Mouse (Mus musculus) CH12.LX (cell line): ENCODE measurements at regions not wholly inside any gene's neighbourhood (a gene's known extent, or its start where the extent isn't known, plus 50 kb on each side); places are given as distances from the start of the nearest gene placed in this dataset.

Source experiments
- DNase-seq: peaks from one replicate; pipeline ENCODE4 v3.0.0-alpha.2; 2013; ENCODE audit errors: extremely low read depth
- H3K27ac ChIP-seq: 2 replicates; pipeline ENCODE4 v1.5.1; 2012; ENCODE audit warnings: low read depth, mild to moderate bottlenecking, control low read depth, moderate library complexity; ENCODE audit not compliant: insufficient read depth
- H3K27me3 ChIP-seq: replicated peaks from 2 replicates; pipeline ENCODE3; 2012; ENCODE audit warnings: inconsistent platforms
- H3K36me3 ChIP-seq, 2 experiments: replicated peaks in 1 of 2; 2 replicates each; pipeline versions ENCODE3 to v1.6.1; 2012; ENCODE audit warnings: inconsistent platforms in 1 of 2, low read length in 1 of 2, mild to moderate bottlenecking in 1 of 2, mixed read lengths in 1 of 2, moderate library complexity in 1 of 2; ENCODE audit not compliant: control insufficient read depth in 1 of 2, insufficient read depth in 1 of 2
- H3K4me1 ChIP-seq, 2 experiments: 2 replicates each; pipeline ENCODE4 v1.6.1; 2012; ENCODE audit warnings: inconsistent platforms in 1 of 2, moderate library complexity in 1 of 2; ENCODE audit not compliant: insufficient read depth in 2 of 2, control insufficient read depth in 1 of 2
- H3K4me2 ChIP-seq: 2 replicates; pipeline ENCODE4 v1.6.1; 2012; ENCODE audit warnings: low read depth, mild to moderate bottlenecking, control low read depth; ENCODE audit not compliant: poor library complexity, insufficient read depth, severe bottlenecking
- H3K4me3 ChIP-seq, 3 experiments: fragments of 150-350 bp in 1 of 3; sonication (generic) in 1 of 3; replicated peaks in 1 of 3; 2 replicates each; pipeline versions ENCODE3 to v1.5.1; 2011 to 2012; ENCODE audit warnings: low read depth in 2 of 3, low read length in 2 of 3, mild to moderate bottlenecking in 2 of 3, moderate library complexity in 2 of 3, control low read depth in 1 of 3, improper control_type of control experiment in 1 of 3, inconsistent platforms in 1 of 3, mixed read lengths in 1 of 3; ENCODE audit not compliant: poor library complexity in 1 of 3
- H3K79me2 ChIP-seq: replicated peaks from 2 replicates; pipeline ENCODE4 v1.6.1; 2012; ENCODE audit warnings: mild to moderate bottlenecking, moderate library complexity; ENCODE audit not compliant: control insufficient read depth, poor library complexity, insufficient read depth, severe bottlenecking; ENCODE audit errors: extremely low read depth
- H3K9ac ChIP-seq: 2 replicates; pipeline ENCODE4 v1.6.1; 2012; ENCODE audit warnings: low read depth, mild to moderate bottlenecking, control low read depth, moderate library complexity; ENCODE audit not compliant: insufficient read depth
- H3K9me3 ChIP-seq: replicated peaks from 2 replicates; pipeline ENCODE3; 2012; ENCODE audit warnings: low read length, inconsistent platforms, mixed read lengths
- CHD2 ChIP-seq: IDR thresholded peaks from 2 replicates; pipeline ENCODE4 v1.6.1; 2011; ENCODE audit warnings: low read length, improper control_type of control experiment
- CTCF ChIP-seq, 2 experiments: IDR thresholded peaks in 1 of 2; conservative IDR thresholded peaks in 1 of 2; 2 replicates each; pipeline ENCODE4 v1.5.1; 2011 to 2012; ENCODE audit warnings: low read depth in 2 of 2, low read length in 2 of 2, improper control_type of control experiment in 1 of 2, inconsistent platforms in 1 of 2, mild to moderate bottlenecking in 1 of 2, moderate library complexity in 1 of 2
- IRF4 ChIP-seq: IDR thresholded peaks from 2 replicates; pipeline ENCODE4 v1.6.1; 2014; ENCODE audit warnings: low read depth, mild to moderate bottlenecking, inconsistent platforms, low read length, improper control_type of control experiment
- JUND ChIP-seq: conservative IDR thresholded peaks from 2 replicates; pipeline ENCODE4 v1.6.1; 2011; ENCODE audit warnings: low read depth, low read length, improper control_type of control experiment
- KAT2A ChIP-seq: IDR thresholded peaks from 2 replicates; pipeline ENCODE4 v1.6.1; 2012; ENCODE audit warnings: low read length, improper control_type of control experiment, inconsistent platforms; ENCODE audit not compliant: insufficient replicate concordance
- MXI1 ChIP-seq: IDR thresholded peaks from 2 replicates; pipeline ENCODE4 v1.6.1; 2011; ENCODE audit warnings: mild to moderate bottlenecking, low read depth, low read length, improper control_type of control experiment
- MYC ChIP-seq: IDR thresholded peaks from 2 replicates; pipeline ENCODE4 v1.6.1; 2011; ENCODE audit warnings: low read depth, mild to moderate bottlenecking, improper control_type of control experiment, low read length
- NRF1 ChIP-seq: IDR thresholded peaks from 2 replicates; pipeline ENCODE4 v1.6.1; 2014; ENCODE audit warnings: low read depth, mild to moderate bottlenecking, inconsistent platforms, low read length, improper control_type of control experiment, moderate library complexity
- PAX5 ChIP-seq: IDR thresholded peaks from 2 replicates; pipeline ENCODE4 v1.6.1; 2012; ENCODE audit warnings: low read length, inconsistent platforms, mixed read lengths
- POLR2AphosphoS2 ChIP-seq: IDR thresholded peaks from 2 replicates; pipeline ENCODE4 v1.6.1; 2011; ENCODE audit warnings: low read depth, low read length, improper control_type of control experiment
- RCOR1 ChIP-seq: conservative IDR thresholded peaks from 2 replicates; pipeline ENCODE4 v1.6.1; 2012; ENCODE audit warnings: low read depth, mild to moderate bottlenecking, inconsistent platforms, low read length, improper control_type of control experiment
- SIN3A ChIP-seq: IDR thresholded peaks from 2 replicates; pipeline ENCODE4 v1.6.1; 2012; ENCODE audit warnings: low read length, improper control_type of control experiment, inconsistent platforms
- SMC3 ChIP-seq: IDR thresholded peaks from 2 replicates; pipeline ENCODE4 v1.6.1; 2011; ENCODE audit warnings: low read depth, low read length, improper control_type of control experiment
- UBTF ChIP-seq: IDR thresholded peaks from 2 replicates; pipeline ENCODE4 v1.6.1; 2012; ENCODE audit warnings: low read depth, mild to moderate bottlenecking, inconsistent platforms, low read length, improper control_type of control experiment, moderate library complexity
- ZKSCAN1 ChIP-seq: IDR thresholded peaks from 2 replicates; pipeline ENCODE4 v1.6.1; 2012; ENCODE audit warnings: low read depth, inconsistent platforms, low read length, improper control_type of control experiment, borderline replicate concordance
- ZNF384 ChIP-seq: IDR thresholded peaks from 2 replicates; pipeline ENCODE4 v1.6.1; 2012; ENCODE audit warnings: low read depth, low read length, improper control_type of control experiment, inconsistent platforms
- dilution Hi-C: fragments of 300-500 bp; cut with MboI; formaldehyde crosslinking; loops from 2 replicates; pipeline ENCODE4 v1.14.3; 2020; ENCODE audit warnings: low sequenced_read_pairs; ENCODE audit not compliant: extremely low pct_unique_long_range_greater_than_20kb, extremely low pct_ligation_motif_present
- in situ Hi-C: fragments of 300-500 bp; cut with MboI; formaldehyde crosslinking; loops from 3 replicates; pipeline ENCODE4 v1.14.3; 2019; ENCODE audit warnings: low sequenced_read_pairs, low pct_ligation_motif_present, low pct_unique_long_range_greater_than_20kb, mixed read lengths

GRCm38 (mm10) chr12:39776173-39776572, 261.7 kb downstream of the Arl4a start:
- no peaks in the 10 kb centered on the region for H3K36me3 ChIP-seq
- H3K9ac ChIP-seq = no peak overlapping the region
- H3K4me1 ChIP-seq = no peaks in the 10 kb centered on the region
- in situ Hi-C loops = no loop called here
- dilution Hi-C loops = no loop called here
- DNase-seq = no peak
- TF ChIP-seq CHD2 (no peak), SMC3 (no peak), IRF4 (no peak), JUND (no peak)
- no peak overlapping the region for H3K4me2 ChIP-seq
- no peak overlapping the region for H3K4me3 ChIP-seq
- no peak overlapping the region for H3K27ac ChIP-seq
- H3K27me3 ChIP-seq = no peaks in the 10 kb centered on the region
- H3K9me3 ChIP-seq = no peaks in the 10 kb centered on the region
- H3K79me2 ChIP-seq = no peaks in the 10 kb centered on the region

GRCm38 (mm10) chr12:39766988-39767387, 270.8 kb downstream of the Arl4a start:
- Histone ChIP-seq H3K4me1 (no peaks in the 10 kb centered on the region), H3K27ac (no peak overlapping the region), H3K27me3 (no peaks in the 10 kb centered on the region), H3K4me3 (no peak overlapping the region), H3K79me2 (no peaks in the 10 kb centered on the region), H3K9me3 (no peaks in the 10 kb centered on the region), H3K9ac (no peak overlapping the region), H3K4me2 (no peak overlapping the region), H3K36me3 (no peaks in the 10 kb centered on the region)
- dilution Hi-C loops (no loop called here), in situ Hi-C loops (no loop called here)
- TF ChIP-seq PAX5 (no peak), MXI1 (no peak), RCOR1 (no peak), SMC3 (no peak), MYC (no peak), CTCF (conservative IDR thresholded peaks at IDR 0.05 in 1 of 2, IDR thresholded peaks at IDR 0.05 in 1 of 2; ENCODE audit: low read depth in 2 of 2, low read length in 2 of 2) (no peak), ZNF384 (no peak), ZKSCAN1 (no peak), NRF1 (no peak), UBTF (no peak), KAT2A (no peak), POLR2AphosphoS2 (no peak), SIN3A (no peak), CHD2 (no peak)
- TF ChIP-seq, all 38 proteins: peak for 0
- no peak for DNase-seq
